28 mouse cellular contexts compared by ENCODE assay signal in genomic region chr3:130432818-130433217, GRCm38 (mm10).
DNase-seq lines count a peak whose midpoint lies in the region; ATAC-seq and TF ChIP-seq lines count a peak whose summit lies in the region.
"Had no signal": no experiment of that assay in that cellular context is flagged by ENCODE, and none has a peak within 500 bp of the region (broad histone marks: within the 10 kb centered on the region; RNA-seq: fewer than 3 reads in every experiment).

No protein-coding gene starts in this region.

- no peak for TF ChIP-seq EP300 in heart, adult 2 months (IDR thresholded peaks at IDR 0.05; ENCODE audit: insufficient read depth, low read depth, low read length)

- WGBS in heart, adult 2 months, result 54% methylated on average over 5 of the region's 5 CpGs
- WGBS in heart, embryonic 11.5 days (ENCODE audit: insufficient replicate concordance), result 69% methylated on average over 5 of the region's 5 CpGs

- H3K36me3 ChIP-seq in heart, adult 2 months (ENCODE audit: control insufficient read depth, insufficient read depth, low read length), result no peaks in the 10 kb centered on the region
- no peaks in the 10 kb centered on the region for H3K36me3 ChIP-seq in heart, embryonic 11.5 days (ENCODE audit: control insufficient read depth, insufficient read depth, low read length)
- H3K36me3 ChIP-seq: embryonic facial prominence, embryonic 10.5 days; heart, embryonic 15.5 days; hindbrain, embryonic 13.5 days; limb, embryonic 15.5 days; lung, embryonic 15.5 days; midbrain, embryonic 15.5 days; neural tube, embryonic 15.5 days; stomach, embryonic 15.5 days had no signal

- H3K4me1 ChIP-seq in heart, adult 2 months (ENCODE audit: control insufficient read depth, insufficient read depth, low read length), result no peaks in the 10 kb centered on the region
- no peaks in the 10 kb centered on the region for H3K4me1 ChIP-seq in heart, embryonic 11.5 days (ENCODE audit: control insufficient read depth, insufficient read depth, low read length)
- H3K4me1 ChIP-seq: heart, embryonic 15.5 days; hindbrain, embryonic 13.5 days; lung, embryonic 15.5 days; midbrain, embryonic 15.5 days; neural tube, embryonic 15.5 days; stomach, embryonic 15.5 days had no signal

- H3K4me2 ChIP-seq in heart, embryonic 11.5 days, result no peak overlapping the region
- H3K4me2 ChIP-seq: heart, embryonic 15.5 days; hindbrain, embryonic 13.5 days; limb, embryonic 15.5 days; lung, embryonic 15.5 days; midbrain, embryonic 15.5 days; neural tube, embryonic 15.5 days; stomach, embryonic 15.5 days had no signal

- no peak overlapping the region for H3K27ac ChIP-seq in heart, adult 2 months
- no peak overlapping the region for H3K27ac ChIP-seq in heart, embryonic 11.5 days (ENCODE audit: low read depth, low read length)
- H3K27ac ChIP-seq: embryonic facial prominence, embryonic 10.5 days; heart, embryonic 15.5 days; hindbrain, embryonic 13.5 days; limb, embryonic 15.5 days; liver, embryonic 14.5 days; lung, embryonic 15.5 days; midbrain, embryonic 15.5 days; neural tube, embryonic 15.5 days; stomach, embryonic 15.5 days had no signal

- H3K27me3 ChIP-seq in heart, adult 2 months (ENCODE audit: control insufficient read depth, insufficient read depth, low read length), result no peaks in the 10 kb centered on the region
- no peaks in the 10 kb centered on the region for H3K27me3 ChIP-seq in heart, embryonic 11.5 days (ENCODE audit: control insufficient read depth, insufficient read depth, low read length)
- H3K27me3 ChIP-seq: heart, embryonic 15.5 days; hindbrain, embryonic 13.5 days; limb, embryonic 15.5 days; lung, embryonic 15.5 days; midbrain, embryonic 15.5 days; neural tube, embryonic 15.5 days; stomach, embryonic 15.5 days had no signal

- no peak overlapping the region for H3K4me3 ChIP-seq in heart, adult 2 months
- no peak overlapping the region for H3K4me3 ChIP-seq in heart, embryonic 11.5 days (ENCODE audit: low read depth, low read length)
- H3K4me3 ChIP-seq: embryonic facial prominence, embryonic 10.5 days; heart, embryonic 15.5 days; hindbrain, embryonic 13.5 days; limb, embryonic 15.5 days; lung, embryonic 15.5 days; midbrain, embryonic 15.5 days; neural tube, embryonic 15.5 days; stomach, embryonic 15.5 days had no signal

- intact Hi-C loops in left cerebral cortex, postnatal 14 days (cut with DNase I), result no loop called here
- intact Hi-C loops in heart, adult 2 months (cut with DNase I), result no loop called here

- no peaks in the 10 kb centered on the region for H3K9me3 ChIP-seq in heart, embryonic 11.5 days (replicated peaks; ENCODE audit: control insufficient read depth, low read length)
- H3K9me3 ChIP-seq: embryonic facial prominence, embryonic 10.5 days; heart, embryonic 15.5 days; hindbrain, embryonic 13.5 days; limb, embryonic 15.5 days; lung, embryonic 15.5 days; midbrain, embryonic 15.5 days; neural tube, embryonic 15.5 days; stomach, embryonic 15.5 days had no signal

- ATAC-seq in frontal cortex, adult (ENCODE audit: low TSS enrichment), result peak; percentile 97
- ATAC-seq in heart, embryonic 11.5 days (replicated peaks; ENCODE audit: insufficient number of reproducible peaks, low FRiP score, low TSS enrichment), result no peak
- ATAC-seq: CD4-positive, CD25-positive, alpha-beta regulatory T cell, adult 4 months; inflammation-experienced regulatory T-cells, adult 6 months; midbrain, embryonic 15.5 days had no signal

- no peak overlapping the region for H3K9ac ChIP-seq in heart, adult 2 months (ENCODE audit: low read depth, low read length)
- no peak overlapping the region for H3K9ac ChIP-seq in heart, embryonic 11.5 days (ENCODE audit: low read depth, low read length)
- H3K9ac ChIP-seq: heart, embryonic 15.5 days; hindbrain, embryonic 13.5 days; limb, embryonic 15.5 days; liver, embryonic 14.5 days; lung, embryonic 15.5 days; midbrain, embryonic 15.5 days; neural tube, embryonic 15.5 days; stomach, embryonic 15.5 days had no signal

- no peak for TF ChIP-seq POLR2A in heart, adult 2 months (IDR thresholded peaks at IDR 0.05; ENCODE audit: insufficient read depth, low read depth, low read length)

- H3K79me2 ChIP-seq in heart, adult 2 months (replicated peaks; ENCODE audit: control insufficient read depth, insufficient read depth, low read length), result no peaks in the 10 kb centered on the region

- TF ChIP-seq CTCF in heart, adult 2 months (IDR thresholded peaks at IDR 0.05), result no peak

- no peak for DNase-seq in frontal cortex, postnatal 10 days (ENCODE audit: low spot score in 2 of 2)
- peak; percentile 17 to 31 for DNase-seq in right cerebral cortex, adult 2 months (ENCODE audit: low spot score in 2 of 2)
- no peak for DNase-seq in right cerebral cortex, postnatal 25 days
- DNase-seq in left cerebral cortex, postnatal 14 days (ENCODE audit: low spot score in 2 of 2), result peak; percentile 10 to 13
- no peak for DNase-seq in heart, adult 2 months
- DNase-seq in spleen, postnatal 4 days (ENCODE audit: low spot score in 2 of 2), result no peak
- DNase-seq: adrenal gland, postnatal 14 days; cerebellum, adult 9-11 months; gastrocnemius, postnatal 25 days; heart, postnatal 36 days; kidney, adult 18-20 months; kidney, postnatal 4 days; lung, postnatal 36 days; thymus, adult 2 months; thymus, postnatal 4 days had no signal

Comparison
In these comparisons a context has a peak if more than half of its experiments do, and no peak if none do; other contexts are left out.
1. DNase-seq: peak in right cerebral cortex, adult 2 months (2 of 2) and left cerebral cortex, postnatal 14 days (2 of 2); none in frontal cortex, postnatal 10 days (0 of 2), right cerebral cortex, postnatal 25 days (single experiment), heart, adult 2 months (0 of 2) and spleen, postnatal 4 days (0 of 2).